Mouse (Mus musculus) lung, postnatal 10 days (tissue): Measurements from ENCODE around the gene Zcchc14.
A peak's percentile ranks its signal among the peaks of the same experiment; 100 is the strongest.
"Not testable (repeated sequence)": the region's sequence is repeated elsewhere in the genome, so short reads cannot be mapped to it uniquely, and the experiment has no call there.

Experiments used
- DNase-seq: peaks from one replicate; pipeline ENCODE4 v3.0.0; 2021

Zcchc14 gene

GRCm38 (mm10) chr8:121620801-121621516, 31.7 kb downstream of the Zcchc14 start:
- DNase-seq: peak; percentile 78

GRCm38 (mm10) chr8:121619401-121619995, 33.2 kb downstream of the Zcchc14 start:
- peak; percentile 89 for DNase-seq

DNA sequence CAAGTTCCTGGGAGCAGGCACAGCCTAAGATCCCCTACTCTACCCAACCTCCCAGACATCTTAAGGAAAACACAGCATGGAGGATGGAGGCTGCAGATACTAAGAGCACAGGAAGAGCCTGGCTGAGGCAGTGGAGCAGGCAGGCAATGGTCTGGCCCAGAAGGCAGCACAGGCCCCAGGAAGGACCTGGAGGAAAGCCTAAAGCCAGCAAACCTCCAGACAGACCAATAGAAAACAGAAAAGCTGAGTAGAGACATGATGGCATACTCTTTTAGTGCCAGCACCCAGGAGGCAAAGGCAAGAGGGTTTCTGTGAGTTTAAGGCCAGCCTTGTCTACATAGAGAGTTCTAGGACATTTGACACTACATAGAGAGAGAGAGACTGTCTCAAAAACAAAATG, 39.3 kb downstream of the Zcchc14 start:
- no peak for DNase-seq

- DNase-seq: no peak
Observed at GRCm38 (mm10) chr8:121609916-121610315, 42.8 kb downstream of the Zcchc14 start.

DNA sequence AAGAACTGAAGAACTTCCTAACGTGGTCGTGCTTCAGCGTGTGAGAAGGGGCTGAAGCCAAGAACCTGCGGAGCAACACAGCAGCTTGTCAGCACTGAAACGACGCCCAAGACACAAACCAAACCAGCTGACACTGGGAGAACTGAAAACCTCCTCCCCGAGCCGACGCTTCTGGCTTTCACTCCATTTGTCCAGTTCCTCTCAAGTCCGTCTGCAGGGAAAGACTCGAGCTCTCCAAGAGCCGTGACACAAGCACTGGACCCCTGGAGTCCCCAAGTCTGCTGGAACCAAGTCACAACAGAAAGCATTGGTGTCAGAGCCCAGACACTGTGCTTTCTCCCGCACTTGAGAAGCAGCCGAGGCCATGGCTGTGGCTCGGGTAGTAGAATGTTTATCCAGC, 43.5 kb downstream of the Zcchc14 start:
- DNase-seq: no peak

DNA sequence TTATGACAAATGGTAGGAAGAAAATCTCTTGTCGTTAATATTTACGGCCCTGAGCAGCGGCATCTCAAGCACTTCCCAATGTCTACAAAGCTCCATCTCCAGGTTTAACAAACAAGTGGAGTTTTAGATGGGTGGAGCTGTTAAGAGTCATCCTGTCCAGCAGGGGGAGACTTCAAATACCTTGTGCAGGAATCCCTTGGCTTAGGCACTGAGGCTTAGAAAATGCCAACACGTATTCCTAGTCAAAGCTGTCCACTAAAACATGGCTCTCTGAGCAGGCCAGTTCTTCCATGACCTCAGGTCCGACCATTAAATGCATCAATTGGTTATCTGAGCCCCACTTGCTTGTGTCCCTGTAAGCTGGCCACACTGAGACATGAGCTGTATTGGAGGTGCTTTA, 45.0 kb downstream of the Zcchc14 start:
- no peak for DNase-seq

- no peak for DNase-seq
Observed at GRCm38 (mm10) chr8:121603801-121604200, 48.9 kb downstream of the Zcchc14 start.

DNA sequence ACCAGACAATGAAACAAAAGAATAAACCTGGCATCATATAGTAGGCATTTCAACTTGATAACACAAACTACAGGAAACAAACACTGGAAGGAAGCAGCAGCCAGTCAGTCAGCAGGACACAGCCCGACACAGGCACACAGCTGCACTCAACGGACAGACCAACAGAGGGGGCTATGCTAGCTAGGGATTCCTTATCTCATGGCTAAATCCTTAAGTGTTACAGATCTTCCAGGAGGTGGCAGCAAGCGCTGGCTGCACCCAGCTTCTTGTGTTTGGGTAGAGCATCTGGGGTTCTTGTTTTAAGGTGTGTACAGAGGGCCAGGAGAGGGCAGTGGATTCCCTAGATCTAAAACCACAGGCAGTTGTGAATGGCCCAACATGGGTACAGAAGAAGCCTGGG, 49.8 kb downstream of the Zcchc14 start:
- peak; percentile 92 for DNase-seq

GRCm38 (mm10) chr8:121602411-121602810, 50.3 kb downstream of the Zcchc14 start:
- no peak for DNase-seq

DNA sequence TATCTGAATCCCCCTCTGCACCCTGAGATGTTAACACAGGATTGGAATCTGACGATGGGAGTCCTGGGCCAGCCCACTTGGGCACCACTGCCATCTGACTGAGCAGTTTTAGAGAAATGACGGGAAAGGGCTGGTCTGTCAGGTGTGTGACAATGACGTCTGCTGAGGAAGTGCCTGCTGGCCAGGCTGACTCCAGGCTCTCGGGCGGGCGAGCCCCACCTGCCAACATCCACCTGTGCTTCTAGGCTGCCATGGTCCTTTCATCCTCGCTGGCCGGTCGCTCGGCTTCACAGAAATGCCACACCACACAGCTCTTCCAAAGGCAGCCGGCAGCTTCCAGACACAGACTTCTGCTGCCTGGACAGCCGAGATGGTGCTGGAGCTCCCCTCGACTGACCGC, 52.9 kb downstream of the Zcchc14 start:
- DNase-seq: no peak

DNA sequence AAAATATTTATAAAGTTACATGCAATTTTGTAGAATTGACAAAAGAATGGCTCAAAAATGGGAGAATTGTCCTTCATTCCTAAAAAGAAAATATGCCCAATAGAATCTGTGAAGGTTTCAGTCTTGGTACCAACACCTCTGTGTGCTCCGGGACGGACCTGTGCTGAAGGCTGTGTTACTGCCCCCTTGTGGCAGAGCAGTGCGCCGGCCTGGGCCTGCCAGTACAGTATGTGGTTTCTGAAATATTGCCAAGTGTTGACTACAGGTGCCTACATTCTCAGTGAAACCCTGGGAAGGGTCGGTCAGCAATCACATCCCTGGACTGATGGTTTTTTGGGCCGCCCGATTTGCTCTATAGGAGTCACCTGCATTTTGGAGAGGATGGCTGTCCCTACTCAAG, 53.8 kb downstream of the Zcchc14 start:
- peak; percentile 91 for DNase-seq

DNA sequence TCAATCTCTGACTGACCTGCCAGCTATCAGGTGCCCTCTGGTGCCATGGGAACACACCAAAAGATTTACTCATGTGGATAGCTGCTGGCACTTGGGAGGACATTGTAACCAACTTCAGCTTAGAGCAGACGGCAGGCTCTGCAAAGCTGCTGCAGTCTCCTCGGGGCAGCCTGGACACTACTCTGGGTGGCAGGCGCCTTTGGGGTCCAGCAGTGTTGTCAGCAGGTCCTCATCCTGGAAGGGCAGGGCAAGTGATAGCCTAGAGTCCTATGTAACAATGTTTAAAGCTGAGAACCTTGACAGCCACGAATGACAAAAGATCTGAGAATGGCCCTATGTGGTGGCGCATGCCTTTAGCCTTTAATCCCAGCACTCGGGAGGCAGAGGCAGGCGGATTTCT, 54.5 kb downstream of the Zcchc14 start:
- DNase-seq: no peak

DNA sequence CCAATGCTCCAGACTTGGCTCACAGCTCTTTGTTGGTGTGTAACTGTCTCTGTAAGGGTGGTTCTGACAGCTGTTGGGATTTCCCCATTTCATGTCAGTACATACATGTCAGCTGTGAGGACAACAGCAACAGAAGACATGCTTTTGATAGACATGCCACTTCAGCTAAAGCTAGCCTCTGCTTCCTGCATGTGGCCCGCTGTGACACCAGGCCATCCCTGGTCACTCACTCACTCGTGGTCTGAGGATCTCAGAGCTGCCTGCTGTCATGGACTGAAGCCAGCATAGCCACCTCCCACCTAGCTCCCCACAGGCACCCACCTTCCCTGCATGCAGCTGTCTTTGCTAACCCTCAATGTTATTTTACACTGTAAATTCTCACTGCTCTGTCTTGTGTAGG, 55.2 kb downstream of the Zcchc14 start:
- not testable (repeated sequence) for DNase-seq

- peak; percentile 69 for DNase-seq
Observed at GRCm38 (mm10) chr8:121593983-121594382, 58.7 kb downstream of the Zcchc14 start.

- DNase-seq: no peak
Observed at GRCm38 (mm10) chr8:121593293-121593692, 59.4 kb downstream of the Zcchc14 start.

GRCm38 (mm10) chr8:121591178-121592066, 61.3 kb downstream of the Zcchc14 start:
- peak; percentile 73 for DNase-seq

DNA sequence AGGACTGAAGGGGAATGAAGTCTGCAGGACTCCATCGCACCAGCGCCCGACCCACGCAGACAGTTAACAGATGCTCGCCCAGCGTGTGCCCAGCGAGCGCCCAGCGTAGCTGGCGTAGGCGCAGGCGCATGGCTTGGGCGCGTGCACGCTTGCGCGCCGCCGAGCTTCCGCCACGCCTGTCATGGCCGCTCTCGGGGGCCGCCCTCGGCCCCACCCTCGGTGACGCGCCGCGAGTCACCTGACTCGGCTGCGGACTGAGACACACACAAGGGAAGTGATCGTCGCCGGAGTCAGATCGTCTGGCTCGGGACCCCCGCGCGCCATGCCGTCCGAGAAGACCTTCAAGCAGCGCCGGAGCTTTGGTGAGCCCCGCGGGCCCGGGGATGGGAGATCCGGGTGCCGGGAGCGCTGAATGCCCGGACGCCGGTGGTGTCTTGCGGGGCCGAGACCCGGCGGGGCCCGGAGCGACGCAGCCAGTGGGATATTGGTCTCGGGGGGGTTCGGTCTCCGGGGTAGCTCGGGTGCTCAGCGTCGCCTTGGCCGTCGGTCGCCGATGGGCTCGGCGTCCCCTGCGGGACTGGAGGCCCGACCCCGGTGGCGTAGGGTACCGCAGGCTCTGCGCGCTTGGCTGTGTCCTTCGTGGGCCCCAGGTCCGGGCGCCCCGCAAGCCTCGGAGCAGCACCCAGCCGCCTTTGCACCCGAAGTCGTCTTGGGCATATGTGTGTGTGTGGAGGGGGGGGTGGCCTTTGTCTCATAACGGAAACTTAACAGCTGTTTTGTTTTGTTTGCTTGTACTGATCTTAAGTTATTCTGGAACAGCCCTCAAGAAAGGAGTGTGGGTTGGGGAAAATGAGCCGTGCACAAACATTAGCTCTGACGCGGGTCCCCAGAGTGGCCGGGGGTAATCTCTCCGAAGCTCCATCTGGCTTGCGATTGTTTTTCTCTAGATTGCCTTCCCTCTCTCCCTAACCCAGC, 62.2 kb downstream of the Zcchc14 start, which contains the start of gene Map1lc3b:
Gene Map1lc3b (plus strand): TSS at position 159 of the 975 bp plus-strand sequence.
- DNase-seq: peak; percentile 96

GRCm38 (mm10) chr8:121589205-121589726, 63.4 kb downstream of the Zcchc14 start:
- DNase-seq: no peak

DNA sequence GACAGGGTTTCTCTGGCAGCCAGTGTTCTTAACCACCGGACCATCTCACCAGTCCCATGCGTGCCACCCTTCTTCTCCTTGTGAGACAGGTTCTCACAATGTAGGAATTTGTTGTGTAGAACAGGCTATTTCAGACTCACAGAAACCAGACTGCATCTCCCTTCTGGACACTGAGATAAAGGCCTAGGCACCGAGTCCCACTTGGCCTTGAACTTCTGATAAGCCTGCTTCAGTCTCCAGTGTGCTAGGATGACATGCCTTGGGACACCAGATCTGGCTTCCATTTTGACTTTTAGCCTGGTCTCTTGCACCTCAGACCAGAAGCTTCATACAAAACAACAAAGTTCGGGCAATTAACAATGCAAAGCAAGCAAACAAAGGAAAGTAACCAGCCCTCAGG, 64.0 kb downstream of the Zcchc14 start:
- no peak for DNase-seq

GRCm38 (mm10) chr8:121585159-121585825, 67.4 kb downstream of the Zcchc14 start:
- peak; percentile 100 for DNase-seq

DNA sequence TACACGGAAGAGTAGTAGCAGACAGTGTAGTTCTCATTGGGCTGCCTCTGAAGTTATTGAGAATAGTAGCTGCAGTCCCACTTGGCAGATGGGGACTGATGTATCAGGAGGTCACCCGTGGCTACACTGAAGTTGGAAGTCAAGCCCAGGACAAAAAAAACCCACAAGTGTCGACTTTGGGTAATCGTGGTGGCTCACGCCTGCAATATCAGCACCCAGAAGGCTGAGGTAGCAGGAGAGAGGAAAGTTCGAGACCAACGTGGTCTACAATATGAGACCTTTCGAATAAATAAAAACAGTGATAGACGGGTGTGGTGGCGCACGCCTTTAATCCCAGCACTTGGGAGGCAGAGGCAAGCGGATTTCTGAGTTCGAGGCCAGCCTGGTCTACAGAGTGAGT, 68.0 kb downstream of the Zcchc14 start:
- DNase-seq: no peak

DNA sequence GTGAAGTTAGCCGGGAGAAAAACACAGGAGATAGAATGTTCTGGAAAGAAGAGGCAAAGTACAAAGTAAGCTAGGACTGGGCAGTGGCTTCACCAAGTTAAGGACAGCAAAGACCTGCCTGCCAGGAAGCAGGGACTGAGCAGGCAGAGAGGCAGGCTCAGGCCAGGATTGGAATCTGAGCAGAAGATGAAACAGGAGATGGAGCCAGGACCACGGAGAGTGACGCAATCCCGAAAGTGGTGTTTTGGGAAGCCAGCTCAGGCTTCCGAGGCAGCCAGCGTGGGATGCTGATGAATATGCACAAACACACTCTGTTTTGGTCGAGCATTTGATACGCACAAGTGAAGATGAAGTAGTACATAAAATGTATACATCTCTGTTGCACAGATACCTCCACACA, 69.0 kb downstream of the Zcchc14 start:
- no peak for DNase-seq
